ENCODE assay signal across 21 mouse cellular contexts in genomic region chr16:42265185-42265584, GRCm38 (mm10).
"Had no signal": no experiment of that assay in that cellular context is flagged by ENCODE, and none has a peak within 500 bp of the region (broad histone marks: within the 10 kb centered on the region; RNA-seq: fewer than 3 reads in every experiment).

No protein-coding gene starts in this region.

- H3K9ac ChIP-seq: liver, embryonic 15.5 days; lung, embryonic 15.5 days; midbrain, embryonic 12.5 days; midbrain, embryonic 15.5 days; neural tube, embryonic 13.5 days; stomach, embryonic 15.5 days had no signal

- H3K27me3 ChIP-seq: liver, embryonic 15.5 days; lung, embryonic 15.5 days; midbrain, embryonic 12.5 days; midbrain, embryonic 15.5 days; neural tube, embryonic 13.5 days; stomach, embryonic 15.5 days had no signal

- H3K9me3 ChIP-seq: liver, embryonic 15.5 days; lung, embryonic 15.5 days; midbrain, embryonic 12.5 days; midbrain, embryonic 15.5 days; neural tube, embryonic 13.5 days; stomach, embryonic 15.5 days had no signal

- DNase-seq: kidney, adult 18-20 months; kidney, adult 9 months; kidney, postnatal 14 days; kidney, postnatal 4 days; layer of hippocampus, adult 9-11 months; layer of hippocampus, postnatal 36 days; lung, adult 18-20 months; lung, postnatal 10 days; lung, postnatal 36 days; retina, postnatal 1 day; right cerebral cortex, postnatal 25 days; spleen, adult 18-20 months had no signal

- H3K4me2 ChIP-seq: liver, embryonic 11.5 days; liver, embryonic 15.5 days; lung, embryonic 15.5 days; midbrain, embryonic 12.5 days; midbrain, embryonic 15.5 days; neural tube, embryonic 13.5 days; stomach, embryonic 15.5 days had no signal

- ATAC-seq: midbrain, embryonic 15.5 days had no signal

- H3K4me1 ChIP-seq: liver, embryonic 15.5 days; stomach, embryonic 15.5 days had no signal

- H3K4me3 ChIP-seq: layer of hippocampus, adult 2 months; left cerebral cortex, adult 2 months; liver, embryonic 15.5 days; lung, embryonic 15.5 days; midbrain, embryonic 12.5 days; midbrain, embryonic 15.5 days; neural tube, embryonic 13.5 days; stomach, embryonic 15.5 days had no signal

- H3K36me3 ChIP-seq: liver, embryonic 15.5 days; lung, embryonic 15.5 days; midbrain, embryonic 12.5 days; midbrain, embryonic 15.5 days; neural tube, embryonic 13.5 days; stomach, embryonic 15.5 days had no signal

- H3K27ac ChIP-seq: layer of hippocampus, adult 2 months; left cerebral cortex, adult 2 months; liver, embryonic 15.5 days; lung, embryonic 15.5 days; midbrain, embryonic 12.5 days; midbrain, embryonic 15.5 days; neural tube, embryonic 13.5 days; stomach, embryonic 15.5 days had no signal
